Mouse (Mus musculus) midbrain, embryonic 15.5 days (tissue): Measurements from ENCODE around the gene A130010J15Rik. TPM values are rescaled to one million over a fixed set of nuclear protein-coding genes. Genes with fewer than 3 reads are reported as not detected.
A peak's percentile ranks its signal among the peaks of the same experiment; 100 is the strongest.

ENCODE experiments used
- ATAC-seq: fragments of 200-750 bp; cut with Nextera tagmentation; replicated peaks from 2 replicates; pipeline ENCODE4 v1.8.0; 2017; ENCODE audit warnings: moderate TSS enrichment
- H3K27ac ChIP-seq: fragments of 300-500 bp; sonication (generic); 2 replicates; pipeline ENCODE4 v1.5.1; 2015; ENCODE audit warnings: mild to moderate bottlenecking, inconsistent platforms
- H3K27me3 ChIP-seq: fragments of 300-500 bp; sonication (generic); replicated peaks from 2 replicates; pipeline ENCODE4 v1.6.1; 2015; ENCODE audit warnings: inconsistent platforms
- H3K36me3 ChIP-seq: fragments of 300-500 bp; sonication (generic); replicated peaks from 2 replicates; pipeline ENCODE4 v1.6.1; 2015; ENCODE audit warnings: inconsistent platforms
- H3K4me1 ChIP-seq: fragments of 300-500 bp; sonication (generic); 2 replicates; pipeline ENCODE4 v1.6.1; 2015; ENCODE audit warnings: inconsistent platforms
- H3K4me2 ChIP-seq: fragments of 300-500 bp; sonication (generic); 2 replicates; pipeline ENCODE4 v1.6.1; 2015; ENCODE audit warnings: inconsistent platforms, mild to moderate bottlenecking, moderate library complexity
- H3K4me3 ChIP-seq: fragments of 300-500 bp; sonication (generic); 2 replicates; pipeline ENCODE4 v1.5.1; 2015; ENCODE audit warnings: mild to moderate bottlenecking, inconsistent platforms
- H3K9ac ChIP-seq: fragments of 300-500 bp; sonication (generic); 2 replicates; pipeline ENCODE4 v1.6.1; 2015; ENCODE audit warnings: mild to moderate bottlenecking, inconsistent platforms
- H3K9me3 ChIP-seq: fragments of 300-500 bp; sonication (generic); 2 replicates; pipeline ENCODE4 v1.6.1; 2016; ENCODE audit warnings: inconsistent platforms
- WGBS: fragments of 180-500 bp; shearing (Covaris S2); methylation state at CpG from one replicate; pipeline ENCODE4 v1.1.7; 2015; ENCODE audit warnings: mixed read lengths; 5-methylcytosine and 5-hydroxymethylcytosine counted together
- polyA plus RNA-seq: library from polyadenylated mRNA; unstranded; fragments of >200 nt; fragmentation: Nextera tagmentation; extraction: Ambion mirVana; gene quantifications from 2 replicates; pipeline ENCODE4 v1.2.1, GENCODE M21; 2015

Gene A130010J15Rik
- polyA plus RNA-seq, 1 experiment from 2014 or later, result 12.8 TPM

DNA sequence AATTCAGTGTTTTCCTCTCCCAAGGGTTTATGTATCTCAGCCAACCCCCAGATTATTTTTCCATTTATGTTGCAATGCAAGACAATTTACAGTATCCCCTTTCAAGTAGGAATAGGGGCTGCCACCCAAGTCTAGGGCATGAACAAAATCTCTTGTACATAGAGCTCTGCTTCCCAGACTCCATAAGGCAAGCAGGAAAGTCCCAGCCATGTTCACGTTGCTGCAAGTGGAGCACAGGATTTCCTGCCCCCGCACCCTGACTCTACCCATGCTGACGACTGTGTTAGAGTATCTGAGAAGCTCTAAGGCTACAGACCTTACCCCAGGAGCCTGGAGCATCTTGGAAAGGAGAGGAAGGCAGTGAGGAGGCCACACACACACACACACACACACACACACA is 21.9 kb downstream of the A130010J15Rik start:
- ATAC-seq, result no peak
- H3K9ac ChIP-seq, result no peak overlapping the region
- peaks cover 8% of the 10 kb centered on the region; the same call in 1 of the 2 replicates for H3K4me1 ChIP-seq
- H3K27ac ChIP-seq, result peak overlapping the region; percentile 55; the same call in 1 of the 2 replicates
- no peaks in the 10 kb centered on the region for H3K36me3 ChIP-seq
- H3K4me2 ChIP-seq, result no peak overlapping the region
- H3K4me3 ChIP-seq, result no peak overlapping the region
- 62% methylated on average over 3 of the region's 3 CpGs for WGBS
- H3K27me3 ChIP-seq, result no peaks in the 10 kb centered on the region
- no peaks in the 10 kb centered on the region for H3K9me3 ChIP-seq

DNA sequence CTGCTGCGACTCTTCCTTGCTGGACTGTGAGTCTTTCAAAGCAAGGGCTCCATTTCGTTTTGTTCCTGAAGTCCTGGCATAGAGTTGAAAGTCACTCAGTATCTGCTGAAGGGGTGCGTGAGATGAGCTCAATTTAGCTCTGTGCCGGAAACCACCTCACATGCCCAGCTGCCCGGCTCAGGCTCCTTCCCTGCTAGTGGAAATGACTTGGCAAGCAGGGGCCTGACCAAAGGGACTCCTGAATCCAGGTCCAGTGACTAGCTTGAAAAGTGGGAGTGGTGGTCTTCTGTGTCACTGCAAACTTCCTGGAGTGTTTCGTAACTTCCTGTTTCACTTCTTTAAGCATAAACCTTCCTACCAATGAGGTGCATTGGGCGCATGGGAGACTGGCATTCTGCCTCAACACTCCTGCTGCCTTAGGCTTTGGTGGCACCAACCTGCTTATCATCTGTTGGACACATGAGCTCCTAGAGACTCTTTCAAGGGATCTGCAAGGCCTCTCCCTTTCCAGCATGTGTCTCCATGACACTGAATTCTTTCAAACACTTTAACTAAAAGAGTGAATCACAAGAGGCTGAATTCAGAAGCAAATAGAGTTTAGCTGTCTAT is 23.9 kb downstream of the A130010J15Rik start:
- Histone ChIP-seq H3K4me3 (no peak overlapping the region), H3K27ac (no peak overlapping the region), H3K9ac (no peak overlapping the region), H3K27me3 (no peaks in the 10 kb centered on the region), H3K4me1 (peaks cover 8% of the 10 kb centered on the region; the same call in 1 of the 2 replicates), H3K36me3 (no peaks in the 10 kb centered on the region), H3K4me2 (no peak overlapping the region), H3K9me3 (no peaks in the 10 kb centered on the region)
- WGBS, result 86% methylated on average over 7 of the region's 7 CpGs
- ATAC-seq, result no peak

DNA sequence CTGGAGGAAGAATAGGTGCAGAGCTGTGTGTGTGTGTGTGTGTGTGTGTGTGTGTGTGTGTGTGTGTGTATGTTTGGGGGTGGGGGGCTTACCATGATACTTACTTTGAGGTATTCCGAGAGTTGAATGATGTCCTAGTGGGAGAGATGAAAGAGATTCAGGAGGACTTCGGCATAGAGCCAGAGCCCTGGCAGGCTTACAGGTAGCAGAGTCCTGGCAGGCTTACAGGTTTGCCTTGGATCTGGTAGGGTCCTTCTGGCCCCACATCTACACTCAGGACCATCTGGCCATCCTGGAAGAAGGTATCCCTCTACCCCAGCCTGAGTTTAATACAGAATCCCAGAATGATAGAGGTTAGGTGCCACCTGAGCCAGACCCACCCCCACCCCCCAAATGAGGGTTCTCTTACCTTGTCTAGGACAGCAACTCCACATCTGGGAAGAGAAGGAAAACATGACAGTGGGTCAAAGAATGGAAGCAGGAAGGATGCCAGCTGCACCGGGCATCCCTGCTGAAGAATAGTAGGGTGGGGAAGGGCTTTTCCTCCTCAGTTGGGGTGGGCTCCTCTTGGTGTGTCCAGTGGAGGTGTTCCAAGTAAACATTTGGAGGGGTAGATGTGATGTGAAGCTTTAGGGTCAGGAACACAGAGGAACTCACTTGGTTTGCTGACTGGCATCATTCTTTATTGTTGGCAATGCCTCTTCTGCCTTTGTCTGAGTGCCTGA is 26.7 kb downstream of the A130010J15Rik start:
- 89% methylated on average over 3 of the region's 3 CpGs for WGBS
- Histone ChIP-seq H3K4me1 (peaks cover 2% of the 10 kb centered on the region; the same call in 1 of the 2 replicates), H3K27ac (no peak overlapping the region), H3K9ac (no peak overlapping the region), H3K4me2 (no peak overlapping the region), H3K9me3 (no peaks in the 10 kb centered on the region), H3K4me3 (no peak overlapping the region), H3K36me3 (no peaks in the 10 kb centered on the region), H3K27me3 (no peaks in the 10 kb centered on the region)
- ATAC-seq, result no peak

DNA sequence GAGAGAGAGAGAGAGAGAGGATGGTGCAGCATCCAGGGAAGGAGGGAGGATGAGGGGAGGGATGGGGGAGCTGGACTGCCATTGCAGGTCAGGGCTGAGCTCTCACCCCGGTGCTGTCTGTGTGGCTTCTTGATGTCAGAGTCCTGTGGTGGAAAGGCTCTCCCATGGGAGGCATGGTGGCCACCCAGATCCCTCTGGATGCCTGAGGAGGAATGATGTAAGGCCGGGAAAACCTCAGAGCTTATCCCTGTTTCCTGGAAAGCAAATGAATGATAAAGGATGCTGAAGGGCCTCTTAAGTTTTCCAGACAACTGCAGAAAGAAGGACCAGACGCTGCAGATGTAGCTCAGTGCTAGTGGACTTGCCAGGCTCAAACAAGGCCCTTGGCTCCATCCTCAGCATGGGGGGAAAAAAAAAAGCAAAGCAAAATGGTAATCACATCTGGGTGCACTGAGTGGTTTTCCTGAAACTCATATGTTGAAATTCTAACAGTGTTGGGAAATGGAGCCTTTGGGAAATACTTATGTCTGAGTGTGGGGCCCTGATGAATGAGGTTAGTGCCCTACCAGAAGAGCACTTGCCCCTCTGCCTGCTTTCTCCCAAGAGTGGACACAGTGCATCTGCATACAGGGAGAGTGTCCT is 27.4 kb downstream of the A130010J15Rik start:
- Histone ChIP-seq H3K9me3 (no peaks in the 10 kb centered on the region), H3K4me2 (no peak overlapping the region), H3K27ac (no peak overlapping the region), H3K36me3 (no peaks in the 10 kb centered on the region), H3K9ac (no peak overlapping the region), H3K4me3 (no peak overlapping the region), H3K4me1 (no peaks in the 10 kb centered on the region), H3K27me3 (no peaks in the 10 kb centered on the region)
- ATAC-seq, result no peak
- WGBS, result 86% methylated on average over 3 of the region's 3 CpGs

DNA sequence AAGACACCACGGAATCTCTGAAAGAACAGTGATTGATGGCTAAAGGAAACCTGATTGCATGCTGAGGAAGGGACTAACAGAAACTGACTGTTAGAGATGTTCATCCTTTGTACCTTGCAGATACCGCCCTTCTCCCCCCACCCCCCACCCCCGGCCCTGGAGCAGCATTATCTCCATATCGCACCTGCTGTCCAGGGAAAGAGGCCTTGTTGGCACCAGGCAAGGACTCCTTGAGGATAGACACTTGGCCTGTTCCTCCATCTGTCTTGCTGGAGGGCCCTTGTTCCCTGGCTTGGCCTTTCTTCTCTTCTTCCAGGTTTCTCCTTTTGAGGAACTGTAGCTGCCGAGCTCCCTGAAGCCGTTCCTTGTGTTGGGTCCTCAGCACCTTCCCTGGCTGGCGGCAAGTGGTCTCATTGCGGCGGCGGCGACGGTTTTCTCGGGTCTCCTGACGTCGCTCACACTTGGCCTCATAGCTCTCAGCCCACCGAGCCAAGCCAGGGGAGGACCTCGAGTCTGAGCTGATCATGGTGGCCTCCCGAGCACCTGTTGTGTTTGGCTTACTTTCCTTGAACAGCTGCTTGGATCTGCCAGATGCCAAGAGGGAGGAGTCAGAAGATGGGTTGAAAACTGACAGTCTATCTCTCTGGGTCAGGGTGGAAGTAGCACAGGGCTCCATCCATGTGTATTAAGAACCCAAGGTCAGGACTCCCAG is 29.8 kb downstream of the A130010J15Rik start:
- no peaks in the 10 kb centered on the region for H3K27me3 ChIP-seq
- no peaks in the 10 kb centered on the region for H3K4me1 ChIP-seq
- no peaks in the 10 kb centered on the region for H3K36me3 ChIP-seq
- H3K27ac ChIP-seq, result no peak overlapping the region
- no peak for ATAC-seq
- no peak overlapping the region for H3K4me3 ChIP-seq
- no peak overlapping the region for H3K9ac ChIP-seq
- 90% methylated on average over 18 of the region's 18 CpGs for WGBS
- no peak overlapping the region for H3K4me2 ChIP-seq
- H3K9me3 ChIP-seq, result no peaks in the 10 kb centered on the region

DNA sequence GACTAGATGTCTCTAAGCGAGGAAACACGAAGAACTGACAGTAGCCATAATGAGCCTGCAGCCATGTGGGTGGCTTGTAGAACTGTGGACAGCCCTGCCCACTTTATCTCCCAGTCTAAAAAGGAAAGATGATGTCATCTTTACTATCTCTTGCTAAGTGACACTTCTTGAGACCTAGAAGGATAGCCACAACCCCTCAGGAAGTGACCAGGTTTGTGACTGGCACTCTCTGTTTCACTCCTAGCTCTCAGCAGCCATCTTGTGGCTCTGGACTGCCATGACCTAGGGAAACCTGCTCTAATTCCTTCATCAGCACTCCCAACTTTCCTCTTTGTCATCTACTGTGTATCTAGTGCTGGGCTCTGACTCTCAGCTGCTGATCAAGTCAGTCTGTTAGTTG is 30.5 kb downstream of the A130010J15Rik start:
- Histone ChIP-seq H3K36me3 (no peaks in the 10 kb centered on the region), H3K4me2 (no peak overlapping the region), H3K9ac (no peak overlapping the region), H3K27me3 (no peaks in the 10 kb centered on the region), H3K27ac (no peak overlapping the region), H3K4me3 (no peak overlapping the region), H3K4me1 (no peaks in the 10 kb centered on the region), H3K9me3 (no peaks in the 10 kb centered on the region)
- ATAC-seq, result no peak
- 92% methylated on average over 2 of the region's 2 CpGs for WGBS

DNA sequence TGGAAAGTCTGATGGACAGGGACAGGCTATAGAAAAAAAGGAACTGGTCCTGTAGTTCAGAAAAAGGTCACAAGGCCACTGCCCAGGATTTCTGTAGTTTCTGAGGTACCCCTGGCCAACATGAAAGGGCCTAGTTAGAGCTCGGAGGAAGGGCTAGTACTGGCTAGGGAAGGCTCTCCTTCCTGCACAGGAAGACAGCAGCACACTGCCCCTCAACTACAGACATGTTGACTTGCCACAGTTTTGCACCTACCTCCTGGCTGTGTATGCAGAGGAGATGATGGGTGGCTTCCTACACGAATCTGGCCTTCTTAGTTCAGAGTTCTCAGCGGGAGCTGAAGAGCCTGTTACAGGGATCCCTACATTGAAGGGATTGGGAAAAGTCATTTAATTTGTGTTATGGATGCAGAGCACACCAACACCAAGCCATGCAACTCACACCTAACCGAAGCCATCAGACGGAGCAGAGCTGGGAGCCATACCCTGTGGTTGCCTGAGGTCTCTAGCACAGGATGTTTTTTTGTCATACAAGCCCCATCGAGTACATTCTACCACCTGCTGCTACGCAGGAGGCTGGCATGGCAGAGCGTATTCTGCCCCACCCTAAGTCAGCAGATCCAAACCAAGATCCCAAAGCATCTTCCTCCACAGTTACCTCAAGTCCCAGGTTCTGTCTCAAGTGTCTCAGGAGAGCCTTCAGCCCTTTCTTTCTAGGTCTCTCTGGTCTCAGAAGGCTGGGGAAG is 33.0 kb downstream of the A130010J15Rik start:
- Histone ChIP-seq H3K9ac (no peak overlapping the region), H3K4me2 (no peak overlapping the region), H3K27ac (no peak overlapping the region), H3K36me3 (no peaks in the 10 kb centered on the region), H3K4me3 (no peak overlapping the region), H3K9me3 (no peaks in the 10 kb centered on the region), H3K27me3 (no peaks in the 10 kb centered on the region), H3K4me1 (no peaks in the 10 kb centered on the region)
- ATAC-seq, result no peak
- 89% methylated on average over 8 of the region's 8 CpGs for WGBS

DNA sequence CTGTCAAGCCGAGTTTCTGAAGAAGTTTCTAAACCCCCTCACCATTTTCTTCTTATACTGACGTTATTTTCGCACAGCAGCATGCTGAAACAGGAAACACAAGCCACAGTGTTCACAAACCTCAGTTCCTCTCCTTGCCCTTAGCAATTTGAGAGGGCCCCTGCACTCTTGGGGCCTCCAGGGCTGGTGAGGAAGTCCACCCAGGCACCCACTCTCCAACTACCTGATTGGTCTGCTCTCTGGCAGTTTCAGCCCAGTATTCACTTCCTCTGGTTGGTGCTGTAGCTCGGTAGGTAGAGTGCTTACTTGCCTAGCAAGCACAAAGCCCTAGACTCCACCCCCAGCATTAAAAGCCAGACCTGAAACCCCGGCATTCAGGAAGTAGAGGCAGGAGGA is 33.5 kb downstream of the A130010J15Rik start, which contains the start of gene Traf3ip3:
TSS of gene Traf3ip3 (minus strand) at position 321 of the 396 bp plus-strand sequence.
- no peaks in the 10 kb centered on the region for H3K4me1 ChIP-seq
- H3K4me2 ChIP-seq, result no peak within 1 kb of the TSS
- no peaks in the 10 kb centered on the region for H3K27me3 ChIP-seq
- H3K9me3 ChIP-seq, result no peaks in the 10 kb centered on the region
- no peak within 1 kb of the TSS for H3K9ac ChIP-seq
- WGBS, result 71% methylated on average over 5 of the region's 5 CpGs
- no peak within 1 kb of the TSS for H3K27ac ChIP-seq
- H3K4me3 ChIP-seq, result no peak within 1 kb of the TSS
- ATAC-seq, result no peak
- H3K36me3 ChIP-seq, result no peaks in the 10 kb centered on the region

DNA sequence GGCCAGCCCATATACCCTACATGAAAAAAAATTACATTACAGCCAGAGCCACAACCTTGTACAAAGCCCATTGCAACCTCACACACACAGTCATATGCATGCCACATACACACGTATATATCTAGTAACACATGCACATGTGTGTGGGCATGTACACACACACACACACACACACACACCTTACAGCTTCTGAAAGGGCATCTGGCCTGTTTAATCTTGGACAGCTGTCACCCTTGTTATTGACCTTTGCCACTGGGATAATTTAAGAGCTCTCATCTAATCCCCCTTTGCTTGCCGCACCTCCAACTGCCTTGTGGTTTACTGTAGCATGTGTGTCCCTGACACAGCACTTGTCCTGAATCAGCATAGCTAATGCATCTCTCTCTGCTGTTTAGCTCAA is 36.0 kb downstream of the A130010J15Rik start:
- Histone ChIP-seq H3K9ac (no peak overlapping the region), H3K27ac (no peak overlapping the region), H3K9me3 (no peaks in the 10 kb centered on the region), H3K4me1 (no peaks in the 10 kb centered on the region), H3K4me3 (no peak overlapping the region), H3K27me3 (no peaks in the 10 kb centered on the region), H3K36me3 (no peaks in the 10 kb centered on the region), H3K4me2 (no peak overlapping the region)
- WGBS, result 80% methylated on average over 2 of the region's 2 CpGs
- no peak for ATAC-seq

DNA sequence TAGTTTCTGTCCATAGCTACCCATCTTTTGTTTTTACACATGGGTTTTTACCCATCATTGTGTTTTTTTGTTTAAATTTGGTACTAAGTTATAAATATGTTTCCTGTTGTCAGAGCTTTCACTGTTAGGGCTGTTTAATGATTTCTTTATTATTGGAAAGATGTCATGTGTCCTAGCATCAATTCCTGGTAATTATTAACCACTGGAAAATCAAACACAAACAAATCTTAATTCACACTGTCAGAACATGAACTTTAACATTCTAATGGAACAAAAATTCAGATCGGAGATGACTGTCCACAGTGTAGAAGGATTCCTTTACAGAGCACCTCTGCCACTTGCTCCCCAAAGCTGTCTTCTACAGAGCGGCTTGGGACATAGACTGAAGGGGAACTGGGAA is 37.6 kb downstream of the A130010J15Rik start:
- Histone ChIP-seq H3K9me3 (no peaks in the 10 kb centered on the region), H3K36me3 (no peaks in the 10 kb centered on the region), H3K27ac (no peak overlapping the region), H3K9ac (no peak overlapping the region), H3K4me2 (no peak overlapping the region), H3K4me3 (no peak overlapping the region), H3K27me3 (no peaks in the 10 kb centered on the region), H3K4me1 (no peaks in the 10 kb centered on the region)
- 96% methylated on average over 2 of the region's 2 CpGs for WGBS
- ATAC-seq, result no peak

DNA sequence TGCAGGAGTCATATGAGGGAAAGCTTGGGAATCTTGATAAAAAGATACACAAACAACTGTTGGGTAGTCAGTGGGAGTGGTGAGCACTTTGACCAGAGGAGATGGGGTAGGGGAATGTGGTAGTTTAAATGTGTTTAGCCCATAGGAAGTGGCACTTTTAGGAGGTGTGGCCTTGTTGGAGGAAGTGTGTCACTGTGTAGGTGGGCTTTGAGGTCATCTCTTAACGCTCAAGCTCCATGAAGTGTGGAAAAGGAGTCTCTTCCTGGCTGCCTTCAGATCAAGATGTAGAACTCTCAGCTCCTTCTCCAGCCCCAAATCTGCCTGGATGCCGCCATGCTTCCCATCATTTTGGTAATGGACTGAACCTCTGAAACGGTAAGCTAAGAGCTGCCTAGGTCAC is 39.7 kb downstream of the A130010J15Rik start, which contains the start of gene Lamb3:
TSS of gene Lamb3 (plus strand) at position 197 of the 400 bp plus-strand sequence.
- no peaks in the 10 kb centered on the region for H3K4me1 ChIP-seq
- H3K9me3 ChIP-seq, result no peaks in the 10 kb centered on the region
- H3K4me2 ChIP-seq, result no peak within 1 kb of the TSS
- no peaks in the 10 kb centered on the region for H3K27me3 ChIP-seq
- ATAC-seq, result no peak
- H3K36me3 ChIP-seq, result no peaks in the 10 kb centered on the region
- H3K4me3 ChIP-seq, result no peak within 1 kb of the TSS
- no peak within 1 kb of the TSS for H3K9ac ChIP-seq
- WGBS, result 95% methylated on average over 3 of the region's 3 CpGs
- no peak within 1 kb of the TSS for H3K27ac ChIP-seq
